ENCODE assay signal across 8 mouse cellular contexts in genomic region chr19:46338331-46338936, GRCm38 (mm10). TPM values are rescaled to one million over a fixed set of nuclear protein-coding genes. Genes with fewer than 3 reads are reported as not detected.
DNase-seq lines count a peak whose midpoint lies in the region; ATAC-seq and TF ChIP-seq lines count a peak whose summit lies in the region.

Cuedc2 (minus strand) TSS chr19:46338702.

- peak within 1 kb of the TSS; percentile 90 for H3K9ac ChIP-seq in heart, embryonic 11.5 days (ENCODE audit: low read depth, low read length)
- H3K9ac ChIP-seq in kidney, embryonic 16.5 days (replicated peaks; ENCODE audit: low read length), result peak within 1 kb of the TSS; percentile 87
- H3K9ac ChIP-seq in liver, adult 2 months (ENCODE audit: low read depth, low read length), result peak within 1 kb of the TSS; percentile 67

- peak; percentile 35; the same call in 1 of the 2 replicates for TF ChIP-seq POLR2A in brain, embryonic 14.5 days (IDR thresholded peaks at IDR 0.05; ENCODE audit: borderline replicate concordance, extremely low read depth, insufficient read depth, insufficient read length, poor library complexity, severe bottlenecking)
- 0 out of 2 replicates have a peak, but pooled peaks have one; percentile 24 for TF ChIP-seq POLR2A in liver, adult 2 months (IDR thresholded peaks at IDR 0.05; ENCODE audit: extremely low read depth, insufficient read depth, low read length)
- peak; percentile 46 for TF ChIP-seq POLR2A in myocyte (IDR thresholded peaks at IDR 0.05; ENCODE audit: insufficient read length, low read depth)

- peak within 1 kb of the TSS; percentile 86 for H3K4me2 ChIP-seq in heart, embryonic 11.5 days
- H3K4me2 ChIP-seq in kidney, embryonic 16.5 days (replicated peaks; ENCODE audit: low read depth, low read length), result peak within 1 kb of the TSS; percentile 66
- peak within 1 kb of the TSS; percentile 87 for H3K4me2 ChIP-seq in myocyte (ENCODE audit: low read depth)

- H3ac ChIP-seq in C2C12 (ENCODE audit: control insufficient read depth, insufficient read length, low read depth) (peak within 1 kb of the TSS; percentile 68), myocyte (ENCODE audit: control insufficient read depth, insufficient read length) (peak within 1 kb of the TSS; percentile 74)

- H3K36me3 ChIP-seq in C2C12 (ENCODE audit: control insufficient read depth, insufficient read depth) (peaks cover 3% of the 10 kb centered on the region), myocyte (ENCODE audit: control insufficient read depth, insufficient read depth) (no peaks in the 10 kb centered on the region)
- peaks cover 7% of the 10 kb centered on the region for H3K36me3 ChIP-seq in erythroblast, embryonic 14.5 days (ENCODE audit: control insufficient read depth)
- no peaks in the 10 kb centered on the region for H3K36me3 ChIP-seq in heart, embryonic 11.5 days (ENCODE audit: control insufficient read depth, insufficient read depth, low read length)
- H3K36me3 ChIP-seq in kidney, embryonic 16.5 days (ENCODE audit: insufficient read depth, low read length), result no peaks in the 10 kb centered on the region
- no peaks in the 10 kb centered on the region for H3K36me3 ChIP-seq in liver, adult 2 months (ENCODE audit: control insufficient read depth, insufficient read depth, low read length)
- H3K36me3 ChIP-seq in splenic B cell, adult 2 months (ENCODE audit: control insufficient read depth, insufficient read depth, low read length, poor library complexity, severe bottlenecking), result no peaks in the 10 kb centered on the region

- peak; percentile 99 for DNase-seq in brain, embryonic 14.5 days (ENCODE audit: low read depth)
- DNase-seq in liver, adult 2 months (ENCODE audit: extremely low read depth, low read depth, low spot score), result peak; percentile 83
- DNase-seq in splenic B cell, adult 2 months (ENCODE audit: low read depth, low spot score), result peak; percentile 97

- H3K4me3 ChIP-seq in C2C12 (ENCODE audit: insufficient read depth, poor library complexity, severe bottlenecking) (peak within 1 kb of the TSS; percentile 64), myocyte (peak within 1 kb of the TSS; percentile 76)
- peak within 1 kb of the TSS; percentile 71 for H3K4me3 ChIP-seq in erythroblast, embryonic 14.5 days (replicated peaks)
- peak within 1 kb of the TSS; percentile 80 for H3K4me3 ChIP-seq in heart, embryonic 11.5 days (ENCODE audit: low read depth, low read length)
- H3K4me3 ChIP-seq in kidney, embryonic 16.5 days (ENCODE audit: low read length), result peak within 1 kb of the TSS; percentile 90
- H3K4me3 ChIP-seq in liver, adult 2 months (ENCODE audit: insufficient read depth, low read depth, low read length), result peak within 1 kb of the TSS; percentile 69

- peak within 1 kb of the TSS; percentile 41; the same call in 1 of the 2 replicates for H3K27ac ChIP-seq in heart, embryonic 11.5 days (ENCODE audit: low read depth, low read length)
- H3K27ac ChIP-seq in kidney, embryonic 16.5 days (ENCODE audit: low read length), result peak within 1 kb of the TSS; percentile 50
- peak within 1 kb of the TSS; percentile 7; the same call in 1 of the 2 replicates for H3K27ac ChIP-seq in liver, adult 2 months (replicated peaks; ENCODE audit: insufficient read depth, low read depth, low read length)

- H3K4me1 ChIP-seq in erythroblast, embryonic 14.5 days (ENCODE audit: control insufficient read depth), result peaks cover 39% of the 10 kb centered on the region
- peaks cover 12% of the 10 kb centered on the region for H3K4me1 ChIP-seq in heart, embryonic 11.5 days (ENCODE audit: control insufficient read depth, insufficient read depth, low read length)
- H3K4me1 ChIP-seq in kidney, embryonic 16.5 days (ENCODE audit: insufficient read depth, low read length), result peaks cover 14% of the 10 kb centered on the region
- H3K4me1 ChIP-seq in liver, adult 2 months (ENCODE audit: control insufficient read depth, insufficient read depth, low read length), result peaks cover 3% of the 10 kb centered on the region; the same call in 1 of the 2 replicates

- H3K9me3 ChIP-seq in erythroblast, embryonic 14.5 days (ENCODE audit: control insufficient read depth, low read length), result no peaks in the 10 kb centered on the region
- no peaks in the 10 kb centered on the region for H3K9me3 ChIP-seq in heart, embryonic 11.5 days (replicated peaks; ENCODE audit: control insufficient read depth, low read length)
- H3K9me3 ChIP-seq in kidney, embryonic 16.5 days (ENCODE audit: low read length), result no peaks in the 10 kb centered on the region

- peaks cover 13% of the 10 kb centered on the region for H3K79me2 ChIP-seq in C2C12 (ENCODE audit: control insufficient read depth, insufficient read depth)
- H3K79me2 ChIP-seq in liver, adult 2 months (ENCODE audit: control insufficient read depth, insufficient read depth, low read length), result no peaks in the 10 kb centered on the region
- no peaks in the 10 kb centered on the region for H3K79me2 ChIP-seq in myocyte (ENCODE audit: control insufficient read depth, insufficient read depth)

- no peaks in the 10 kb centered on the region for H3K79me3 ChIP-seq in C2C12 (ENCODE audit: low read depth)

- WGBS in heart, embryonic 11.5 days (ENCODE audit: insufficient replicate concordance), result 0% methylated on average over 31 of the region's 31 CpGs
- WGBS in kidney, embryonic 16.5 days, result 0% methylated on average over 31 of the region's 31 CpGs
- WGBS in liver, adult 2 months, result under 1% methylated on average over 31 of the region's 31 CpGs

- ATAC-seq in heart, embryonic 11.5 days (replicated peaks; ENCODE audit: insufficient number of reproducible peaks, low FRiP score, low TSS enrichment), result peak; percentile 84
- peak; percentile 86 for ATAC-seq in kidney, embryonic 16.5 days (ENCODE audit: low FRiP score, low TSS enrichment)

- no peak for TF ChIP-seq CTCF in C2C12 (IDR thresholded peaks at IDR 0.05; ENCODE audit: control insufficient read depth, insufficient read depth, insufficient read length)
- peak; percentile 63 for TF ChIP-seq CTCF in brain, embryonic 14.5 days (IDR thresholded peaks at IDR 0.05; ENCODE audit: borderline replicate concordance, extremely low read depth, insufficient read depth, insufficient read length)
- peak; percentile 8; the same call in 1 of the 2 replicates for TF ChIP-seq CTCF in liver, adult 2 months (IDR thresholded peaks at IDR 0.05; ENCODE audit: low read depth, low read length)

- H3K27me3 ChIP-seq in C2C12 (ENCODE audit: control insufficient read depth, insufficient read depth, insufficient read length) (no peaks in the 10 kb centered on the region), myocyte (ENCODE audit: control insufficient read depth, insufficient read depth, insufficient read length) (no peaks in the 10 kb centered on the region)
- H3K27me3 ChIP-seq in erythroblast, embryonic 14.5 days (ENCODE audit: control insufficient read depth), result peaks cover 2% of the 10 kb centered on the region
- peaks cover 5% of the 10 kb centered on the region; the same call in 1 of the 2 replicates for H3K27me3 ChIP-seq in heart, embryonic 11.5 days (ENCODE audit: control insufficient read depth, insufficient read depth, low read length)
- H3K27me3 ChIP-seq in kidney, embryonic 16.5 days (ENCODE audit: insufficient read depth, low read length), result no peaks in the 10 kb centered on the region
- no peaks in the 10 kb centered on the region for H3K27me3 ChIP-seq in liver, adult 2 months (ENCODE audit: control insufficient read depth, insufficient read depth, low read length)
- no peaks in the 10 kb centered on the region for H3K27me3 ChIP-seq in splenic B cell, adult 2 months (ENCODE audit: control insufficient read depth, insufficient read depth, low read length, poor library complexity, severe bottlenecking)

TF ChIP-seq in C2C12, 6 proteins besides CTCF, POLR2A, EP300 and RAD21:
- TF ChIP-seq MYOD1 (IDR thresholded peaks at IDR 0.05; ENCODE audit: control insufficient read depth, insufficient read length, low read depth) (no peak), FOSL1 (IDR thresholded peaks at IDR 0.05; ENCODE audit: insufficient read depth, low read length, poor library complexity, severe bottlenecking) (no peak), MAX (IDR thresholded peaks at IDR 0.05) (peak; percentile 60), CEBPB (IDR thresholded peaks at IDR 0.05; ENCODE audit: low read depth) (no peak), USF1 (IDR thresholded peaks at IDR 0.05; ENCODE audit: low read depth) (peak; percentile 79), MYOG (IDR thresholded peaks at IDR 0.05; ENCODE audit: control insufficient read depth, extremely low read depth, insufficient read length) (no peak)

TF ChIP-seq in myocyte, 11 proteins besides CTCF, POLR2A, EP300 and RAD21:
- TF ChIP-seq POLR2AphosphoS2 (IDR thresholded peaks at IDR 0.05; ENCODE audit: insufficient read length, low read depth) (no peak), REST (IDR thresholded peaks at IDR 0.05; ENCODE audit: insufficient read depth, insufficient read length) (no peak), USF1 (IDR thresholded peaks at IDR 0.05; ENCODE audit: low read depth) (peak; percentile 74), SRF (IDR thresholded peaks at IDR 0.05; ENCODE audit: control insufficient read depth, insufficient read length, low read depth) (peak; percentile 60), E2F4 (IDR thresholded peaks at IDR 0.05; ENCODE audit: insufficient read depth) (no peak), TCF12 (IDR thresholded peaks at IDR 0.05; ENCODE audit: insufficient read depth, poor library complexity, severe bottlenecking) (no peak)
TF ChIP-seq in myocyte: peak in this region for 2.

RNA-seq across cellular contexts. Expression of gene Cuedc2, which starts in this region (rescaled TPM):
- polyA plus RNA-seq in C2C12 (2012; fragmentation: generic; extraction: Trizol) (161 TPM), myocyte (2012; fragmentation: generic; extraction: Trizol) (165 TPM)
- 206 and 246 TPM in 2 replicates for polyA plus RNA-seq in brain, embryonic 14.5 days (2012; rRNA removed)
- 15.7 and 17.4 TPM in 2 replicates for polyA plus RNA-seq in erythroblast, embryonic 14.5 days (2012)
- polyA plus RNA-seq in heart, embryonic 11.5 days (2014; fragmentation: Nextera tagmentation; extraction: Ambion mirVana), result 124 and 139 TPM in 2 replicates
- polyA plus RNA-seq in kidney, embryonic 16.5 days (2015; fragmentation: Nextera tagmentation; extraction: Ambion mirVana), result 188 and 198 TPM in 2 replicates
- 19.5 and 21.7 TPM in 2 replicates for total RNA-seq in liver, adult 2 months (2014; rRNA removed)
- polyA plus RNA-seq in liver, adult 2 months (2012; rRNA removed), result 24.6 and 25.1 TPM in 2 replicates

Comparison
In these comparisons a context has a peak if more than half of its experiments do, and no peak if none do; other contexts are left out.
1. Peak in every context shown above with its lines: DNase-seq, ATAC-seq, H3K4me3 ChIP-seq and H3K27ac ChIP-seq.